Mouse (Mus musculus): ENCODE data around the gene N4bp2. TPM values are rescaled to one million over a fixed set of nuclear protein-coding genes. Genes with fewer than 3 reads are reported as not detected.

Gene N4bp2
- polyA plus RNA-seq, 1 experiment: not detected

DNA sequence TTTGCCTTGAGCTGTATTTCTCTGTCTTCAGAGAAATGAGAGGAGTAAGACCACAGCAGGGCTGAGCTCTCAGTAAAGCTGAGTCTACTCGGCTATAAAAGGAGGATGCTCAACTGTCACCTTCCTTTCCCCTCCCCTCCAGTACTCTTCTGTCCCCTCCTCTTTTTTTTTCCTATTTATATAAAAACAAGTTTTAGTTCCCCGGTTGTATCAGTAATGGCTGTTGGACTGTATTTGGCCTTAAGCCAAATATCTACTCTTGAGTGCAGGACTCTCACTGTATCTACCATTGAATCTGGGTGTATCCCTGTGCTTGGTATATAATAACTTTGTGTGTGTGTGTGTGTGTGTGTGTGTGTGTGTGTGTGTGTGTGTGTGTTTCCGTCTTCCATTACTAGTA, 31.4 kb downstream of the N4bp2 start:
- Histone ChIP-seq H3K27ac (ENCODE audit: insufficient read depth, low read depth, low read length) (no peak overlapping the region), H3K4me1 (ENCODE audit: control insufficient read depth, insufficient read depth, low read length) (no peaks in the 10 kb centered on the region), H3K4me3 (ENCODE audit: insufficient read depth, low read depth, low read length) (no peak overlapping the region)
- WGBS: 70% methylated on average over 3 of the region's 3 CpGs
- TF ChIP-seq POLR2A (IDR thresholded peaks at IDR 0.05; ENCODE audit: insufficient read depth, low read depth, low read length): no peak
- TF ChIP-seq CTCF (IDR thresholded peaks at IDR 0.05; ENCODE audit: insufficient read depth, low read depth, low read length): no peak

DNA sequence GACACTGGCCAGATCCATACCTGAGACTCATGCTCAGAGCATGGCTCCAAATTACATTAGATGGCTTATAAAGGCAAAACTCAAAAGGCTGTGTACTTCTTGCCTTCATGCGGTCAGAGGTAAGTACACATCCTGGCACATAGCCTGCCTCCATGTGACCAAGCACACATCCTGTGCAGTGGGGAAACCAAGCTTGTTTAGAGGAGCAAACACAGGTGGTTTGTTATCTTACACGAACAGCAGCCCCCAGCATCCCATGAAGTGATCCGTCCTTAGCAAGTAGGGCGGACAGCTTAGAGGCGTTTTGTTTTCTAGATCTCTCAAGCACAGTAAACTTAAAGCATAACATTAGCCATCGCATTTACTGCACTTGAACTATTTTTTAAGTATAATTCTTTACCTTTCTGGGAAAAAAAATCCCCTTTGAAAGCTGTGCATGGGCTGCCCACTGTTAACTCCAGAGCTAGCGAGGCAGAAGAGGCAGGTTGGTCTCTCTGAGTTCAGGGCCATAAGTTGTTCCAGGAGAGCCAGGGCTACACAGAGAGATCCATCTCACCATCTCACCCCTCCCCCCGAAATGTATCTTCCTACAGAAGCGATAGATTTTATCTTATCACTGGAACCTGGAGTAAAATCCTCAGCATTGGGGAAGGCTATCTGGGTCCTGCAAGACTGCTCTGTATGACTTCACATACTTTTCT, 32.1 kb downstream of the N4bp2 start:
- Histone ChIP-seq H3K4me1 (ENCODE audit: control insufficient read depth, insufficient read depth, low read length) (no peaks in the 10 kb centered on the region), H3K4me3 (ENCODE audit: insufficient read depth, low read depth, low read length) (no peak overlapping the region), H3K27ac (ENCODE audit: insufficient read depth, low read depth, low read length) (no peak overlapping the region)
- TF ChIP-seq CTCF (IDR thresholded peaks at IDR 0.05; ENCODE audit: insufficient read depth, low read depth, low read length) (no peak), POLR2A (IDR thresholded peaks at IDR 0.05; ENCODE audit: insufficient read depth, low read depth, low read length) (no peak)
- 89% methylated on average over 9 of the region's 9 CpGs for WGBS

DNA sequence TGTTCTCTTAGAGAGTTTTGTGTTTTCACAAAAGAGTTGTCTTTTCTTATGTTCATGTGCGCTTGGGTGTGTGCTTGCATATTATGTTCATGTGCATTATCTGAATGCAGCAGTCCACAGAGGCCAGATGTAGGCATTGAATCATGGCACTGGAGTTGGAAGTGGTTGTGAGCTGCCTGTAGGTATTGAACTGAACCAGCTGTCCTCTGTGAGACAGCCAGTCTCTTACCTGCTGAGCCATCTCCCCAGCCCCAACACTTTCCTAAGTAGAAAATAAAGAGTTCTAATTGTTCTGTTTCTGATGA, 32.6 kb downstream of the N4bp2 start:
- TF ChIP-seq CTCF (IDR thresholded peaks at IDR 0.05; ENCODE audit: insufficient read depth, low read depth, low read length): no peak
- TF ChIP-seq POLR2A (IDR thresholded peaks at IDR 0.05; ENCODE audit: insufficient read depth, low read depth, low read length): no peak
- Histone ChIP-seq H3K27ac (ENCODE audit: insufficient read depth, low read depth, low read length) (no peak overlapping the region), H3K4me3 (ENCODE audit: insufficient read depth, low read depth, low read length) (no peak overlapping the region), H3K4me1 (ENCODE audit: control insufficient read depth, insufficient read depth, low read length) (no peaks in the 10 kb centered on the region)
- 93% methylated on average over 1 of the region's 1 CpGs for WGBS

- WGBS: 70% methylated on average over 5 of the region's 5 CpGs
- no peak for TF ChIP-seq CTCF (IDR thresholded peaks at IDR 0.05; ENCODE audit: insufficient read depth, low read depth, low read length)
- TF ChIP-seq POLR2A (IDR thresholded peaks at IDR 0.05; ENCODE audit: insufficient read depth, low read depth, low read length): no peak
Measured at GRCm38 (mm10) chr5:65823601-65824133, 60.3 kb downstream of the N4bp2 start.

DNA sequence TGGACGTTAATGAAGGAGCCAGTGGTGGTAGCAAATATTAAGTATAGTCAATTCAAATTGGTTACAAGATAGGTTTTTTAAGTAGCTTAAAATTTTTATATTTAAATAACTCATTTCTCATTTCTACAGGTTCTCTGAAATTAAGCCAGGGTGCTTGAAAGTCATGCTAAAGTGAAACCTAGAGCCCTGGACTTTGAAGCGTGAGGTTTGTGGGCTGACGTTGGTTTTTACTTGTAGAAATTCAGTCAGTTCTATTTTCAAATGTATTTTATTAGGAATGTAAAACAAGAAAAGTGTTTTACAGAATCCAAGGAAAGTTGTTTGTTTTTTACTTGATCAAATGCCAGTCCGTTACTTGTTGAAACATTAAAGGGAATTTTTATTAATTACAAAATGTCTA, 63.2 kb downstream of the N4bp2 start:
- no peak overlapping the region for H3K27ac ChIP-seq (ENCODE audit: insufficient read depth, low read depth, low read length)
- H3K4me3 ChIP-seq (ENCODE audit: insufficient read depth, low read depth, low read length): no peak overlapping the region
- TF ChIP-seq CTCF (IDR thresholded peaks at IDR 0.05; ENCODE audit: insufficient read depth, low read depth, low read length) (no peak), POLR2A (IDR thresholded peaks at IDR 0.05; ENCODE audit: insufficient read depth, low read depth, low read length) (no peak)
- H3K4me1 ChIP-seq (ENCODE audit: control insufficient read depth, insufficient read depth, low read length): no peaks in the 10 kb centered on the region
- WGBS: 95% methylated on average over 4 of the region's 4 CpGs

More at GRCm38 (mm10) chr5:65823601-65824133, 60.3 kb downstream of the N4bp2 start:
- Histone ChIP-seq H3K27ac (ENCODE audit: insufficient read depth, low read depth, low read length) (no peak overlapping the region), H3K4me3 (ENCODE audit: insufficient read depth, low read depth, low read length) (no peak overlapping the region), H3K4me1 (ENCODE audit: control insufficient read depth, insufficient read depth, low read length) (no peaks in the 10 kb centered on the region)

- H3K27ac ChIP-seq (ENCODE audit: insufficient read depth, low read depth, low read length): no peak overlapping the region
- H3K4me1 ChIP-seq (ENCODE audit: control insufficient read depth, insufficient read depth, low read length): no peaks in the 10 kb centered on the region
- TF ChIP-seq CTCF (IDR thresholded peaks at IDR 0.05; ENCODE audit: insufficient read depth, low read depth, low read length) (no peak), POLR2A (IDR thresholded peaks at IDR 0.05; ENCODE audit: insufficient read depth, low read depth, low read length) (no peak)
- no peak overlapping the region for H3K4me3 ChIP-seq (ENCODE audit: insufficient read depth, low read depth, low read length)
- WGBS: 86% methylated on average over 8 of the region's 8 CpGs
Measured at GRCm38 (mm10) chr5:65827102-65827501, 63.8 kb downstream of the N4bp2 start.

- Histone ChIP-seq H3K4me1 (ENCODE audit: control insufficient read depth, insufficient read depth, low read length) (no peaks in the 10 kb centered on the region), H3K4me3 (ENCODE audit: insufficient read depth, low read depth, low read length) (no peak overlapping the region), H3K27ac (ENCODE audit: insufficient read depth, low read depth, low read length) (no peak overlapping the region)
- WGBS: 96% methylated on average over 5 of the region's 5 CpGs
- TF ChIP-seq POLR2A (IDR thresholded peaks at IDR 0.05; ENCODE audit: insufficient read depth, low read depth, low read length): no peak
- TF ChIP-seq CTCF (IDR thresholded peaks at IDR 0.05; ENCODE audit: insufficient read depth, low read depth, low read length): no peak
Measured at GRCm38 (mm10) chr5:65828261-65828660, 64.9 kb downstream of the N4bp2 start.

- no peak for TF ChIP-seq CTCF (IDR thresholded peaks at IDR 0.05; ENCODE audit: insufficient read depth, low read depth, low read length)
- no peak for TF ChIP-seq POLR2A (IDR thresholded peaks at IDR 0.05; ENCODE audit: insufficient read depth, low read depth, low read length)
- 77% methylated on average over 2 of the region's 2 CpGs for WGBS
- no peaks in the 10 kb centered on the region for H3K4me1 ChIP-seq (ENCODE audit: control insufficient read depth, insufficient read depth, low read length)
- H3K27ac ChIP-seq (ENCODE audit: insufficient read depth, low read depth, low read length): no peak overlapping the region
- no peak overlapping the region for H3K4me3 ChIP-seq (ENCODE audit: insufficient read depth, low read depth, low read length)
Measured at GRCm38 (mm10) chr5:65829059-65829458, 65.7 kb downstream of the N4bp2 start.

GRCm38 (mm10) chr5:65831917-65832618, 68.7 kb downstream of the N4bp2 start:
- WGBS: 94% methylated on average over 11 of the region's 11 CpGs

More at GRCm38 (mm10) chr5:65831917-65832618, 68.7 kb downstream of the N4bp2 start:
- Histone ChIP-seq H3K4me1 (ENCODE audit: control insufficient read depth, insufficient read depth, low read length) (no peaks in the 10 kb centered on the region), H3K4me3 (ENCODE audit: insufficient read depth, low read depth, low read length) (no peak overlapping the region), H3K27ac (ENCODE audit: insufficient read depth, low read depth, low read length) (no peak overlapping the region)
- TF ChIP-seq CTCF (IDR thresholded peaks at IDR 0.05; ENCODE audit: insufficient read depth, low read depth, low read length) (no peak), POLR2A (IDR thresholded peaks at IDR 0.05; ENCODE audit: insufficient read depth, low read depth, low read length) (no peak)

Measured in olfactory bulb, adult 2 months (tissue).